Mouse (Mus musculus): ENCODE measurements at regions not wholly inside any gene's neighbourhood (a gene's known extent, or its start where the extent isn't known, plus 50 kb on each side); places are given as distances from the start of the nearest gene placed in this dataset.
A peak's percentile ranks its signal among the peaks of the same experiment; 100 is the strongest.

DNA sequence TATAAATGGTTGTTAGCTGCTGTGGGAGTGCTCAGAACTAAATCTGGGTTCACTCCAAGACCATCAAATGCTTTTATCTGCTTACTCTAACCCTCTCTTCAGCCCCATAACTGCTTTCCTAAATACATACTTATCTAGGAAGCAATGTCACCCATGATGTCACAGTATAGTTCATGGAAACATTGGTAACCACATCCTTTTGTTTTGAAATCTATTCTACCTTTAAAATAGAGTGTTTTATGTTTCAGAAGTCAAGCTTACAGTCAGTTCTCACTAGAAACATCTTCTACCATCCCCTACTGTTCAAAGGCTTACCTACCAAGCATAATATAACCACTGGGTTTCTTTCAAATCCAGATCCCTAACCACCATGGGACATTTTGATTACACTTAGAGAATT lies 436.4 kb upstream of the Intu start:
- H3K4me1 ChIP-seq, result peaks cover 7% of the 10 kb centered on the region; the same call in 1 of the 2 replicates
- no peak for DNase-seq (ENCODE audit: low spot score)
- H3K27me3 ChIP-seq (replicated peaks; ENCODE audit: low read depth, poor library complexity, severe bottlenecking), result no peaks in the 10 kb centered on the region
- peaks cover 5% of the 10 kb centered on the region; the same call in 1 of the 2 replicates for H3K9me3 ChIP-seq
- no peak overlapping the region for H3K27ac ChIP-seq (replicated peaks)
- H3K4me3 ChIP-seq, result no peak overlapping the region
- no peaks in the 10 kb centered on the region for H3K36me3 ChIP-seq (replicated peaks)

DNA sequence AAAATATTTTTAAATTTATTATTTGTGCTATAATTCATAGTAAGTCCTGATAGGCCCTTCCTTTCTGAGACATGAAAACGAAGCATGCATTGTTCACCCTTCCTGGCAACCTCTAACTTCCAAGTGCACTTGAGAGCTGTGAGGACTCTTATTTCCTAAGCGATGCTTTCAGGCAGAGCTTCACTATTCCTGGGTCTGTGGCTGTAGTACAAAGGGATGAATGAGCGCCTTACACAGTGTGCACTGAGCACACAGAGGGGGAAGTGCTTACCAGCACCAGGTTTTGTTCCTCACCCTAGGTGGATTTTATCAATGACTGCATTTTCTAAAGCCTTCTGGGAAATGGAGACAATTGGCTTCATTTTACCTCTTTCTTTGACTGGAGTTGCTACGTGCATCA lies 428.4 kb upstream of the Intu start:
- peak overlapping the region; percentile 66 for H3K27ac ChIP-seq (replicated peaks)
- H3K9me3 ChIP-seq, result peaks cover 5% of the 10 kb centered on the region; the same call in 1 of the 2 replicates
- H3K4me3 ChIP-seq, result no peak overlapping the region
- peak; percentile 25 for DNase-seq (ENCODE audit: low spot score)
- no peaks in the 10 kb centered on the region for H3K27me3 ChIP-seq (replicated peaks; ENCODE audit: low read depth, poor library complexity, severe bottlenecking)
- 48% methylated on average over 4 of the region's 4 CpGs for WGBS
- no peaks in the 10 kb centered on the region for H3K36me3 ChIP-seq (replicated peaks)
- peaks cover 10% of the 10 kb centered on the region for H3K4me1 ChIP-seq

DNA sequence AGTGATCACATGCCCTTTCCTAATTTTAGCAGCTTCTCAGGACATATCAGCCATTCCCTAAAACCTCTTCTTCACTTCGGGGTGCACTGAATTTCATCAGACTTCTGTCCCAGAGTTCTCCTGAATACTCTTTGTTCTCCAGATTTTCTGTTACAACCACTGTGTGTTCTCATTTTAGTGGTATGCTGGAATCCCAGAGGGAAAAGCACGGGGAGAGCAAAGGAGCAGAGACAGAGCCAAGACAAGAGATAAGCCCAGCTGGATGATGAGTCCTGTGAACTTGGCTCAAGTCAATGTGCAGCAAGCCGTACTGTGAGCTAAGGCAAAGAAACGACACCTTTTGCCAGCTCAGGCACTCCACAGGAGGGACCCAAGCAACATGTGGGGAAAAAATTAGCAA lies 416.3 kb upstream of the Intu start:
- H3K27ac ChIP-seq (replicated peaks), result no peak overlapping the region
- H3K9me3 ChIP-seq, result no peaks in the 10 kb centered on the region
- no peaks in the 10 kb centered on the region for H3K27me3 ChIP-seq (replicated peaks; ENCODE audit: low read depth, poor library complexity, severe bottlenecking)
- H3K4me3 ChIP-seq, result no peak overlapping the region
- H3K4me1 ChIP-seq, result peaks cover 5% of the 10 kb centered on the region
- DNase-seq (ENCODE audit: low spot score), result no peak
- no peaks in the 10 kb centered on the region for H3K36me3 ChIP-seq (replicated peaks)
- WGBS, result 71% methylated on average over 4 of the region's 4 CpGs

DNA sequence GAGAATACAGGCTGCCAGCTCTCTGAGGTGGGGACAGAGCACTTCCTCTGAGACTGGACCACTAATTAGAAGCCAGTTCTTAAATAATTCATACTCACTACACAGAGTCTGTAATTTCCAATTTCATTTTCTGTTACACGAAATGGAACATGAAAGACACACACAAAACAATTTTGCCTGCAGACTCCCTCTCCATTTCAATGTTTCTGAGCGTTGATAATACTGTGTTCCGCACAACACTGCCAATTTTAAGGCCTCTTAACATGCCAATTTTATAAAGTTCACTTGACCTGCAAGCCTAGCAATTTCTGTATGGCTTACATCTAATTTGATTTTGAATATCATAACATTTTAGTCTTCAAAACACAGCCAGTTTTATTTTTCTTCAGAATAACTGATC lies 412.5 kb upstream of the Intu start:
- H3K27me3 ChIP-seq (replicated peaks; ENCODE audit: low read depth, poor library complexity, severe bottlenecking), result peaks cover 11% of the 10 kb centered on the region; the same call in 1 of the 2 replicates
- H3K4me1 ChIP-seq, result peaks cover 16% of the 10 kb centered on the region
- 84% methylated on average over 3 of the region's 3 CpGs for WGBS
- H3K27ac ChIP-seq (replicated peaks), result no peak overlapping the region
- no peaks in the 10 kb centered on the region for H3K9me3 ChIP-seq
- no peaks in the 10 kb centered on the region for H3K36me3 ChIP-seq (replicated peaks)
- H3K4me3 ChIP-seq, result no peak overlapping the region
- no peak for DNase-seq (ENCODE audit: low spot score)

DNA sequence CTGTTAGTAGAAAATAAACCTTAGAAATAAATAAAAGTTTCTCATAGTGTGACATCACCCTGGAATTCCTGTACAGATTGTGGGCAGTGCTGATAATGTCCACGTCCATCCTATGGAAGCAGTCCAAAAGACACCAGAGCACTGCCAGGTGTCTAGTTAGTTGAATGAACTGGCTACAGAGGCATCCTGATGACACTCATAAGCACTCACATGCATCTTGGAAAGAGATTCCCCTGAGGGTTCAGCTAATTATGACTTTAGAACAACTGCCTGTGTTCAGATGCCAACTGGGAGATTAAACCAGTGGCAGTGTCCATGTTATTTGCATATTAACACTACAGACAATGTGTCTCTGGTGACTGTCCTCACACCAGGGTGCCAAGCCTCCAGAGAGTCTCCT lies 411.6 kb upstream of the Intu start:
- Histone ChIP-seq H3K36me3 (replicated peaks) (no peaks in the 10 kb centered on the region), H3K4me3 (no peak overlapping the region), H3K27me3 (replicated peaks; ENCODE audit: low read depth, poor library complexity, severe bottlenecking) (peaks cover 11% of the 10 kb centered on the region; the same call in 1 of the 2 replicates), H3K4me1 (peaks cover 24% of the 10 kb centered on the region), H3K27ac (replicated peaks) (peak overlapping the region; percentile 7; the same call in 1 of the 2 replicates), H3K9me3 (no peaks in the 10 kb centered on the region)
- no peak for DNase-seq (ENCODE audit: low spot score)
- 53% methylated on average over 1 of the region's 1 CpGs for WGBS

DNA sequence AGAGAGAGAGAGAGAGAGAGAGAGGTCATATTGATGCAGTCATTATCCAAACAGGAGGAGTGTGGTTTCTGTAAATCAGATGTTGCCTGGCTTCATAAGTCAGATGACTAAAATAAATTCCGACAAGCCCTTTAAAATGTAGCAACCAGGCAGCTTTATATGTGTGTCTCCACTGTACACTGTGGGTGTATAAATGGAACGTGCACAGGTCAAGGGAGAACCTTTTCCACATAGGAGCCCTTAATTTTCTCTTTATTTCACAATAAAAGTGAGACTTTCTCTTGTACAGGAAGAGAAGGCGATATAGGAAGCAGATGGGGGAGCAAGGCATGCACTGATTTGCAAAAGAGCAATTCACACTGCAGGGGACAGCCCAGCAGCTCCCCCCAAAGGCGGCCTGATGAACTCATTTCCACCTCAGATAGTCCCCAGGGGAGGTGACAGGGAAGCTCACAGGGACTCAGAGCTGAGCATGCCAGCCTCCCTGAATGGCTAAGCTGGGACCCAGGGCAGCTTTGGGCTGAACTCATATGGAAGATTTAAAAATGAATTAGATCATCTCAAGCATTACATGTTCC lies 410.7 kb upstream of the Intu start:
- Histone ChIP-seq H3K27me3 (replicated peaks; ENCODE audit: low read depth, poor library complexity, severe bottlenecking) (peaks cover 11% of the 10 kb centered on the region; the same call in 1 of the 2 replicates), H3K27ac (replicated peaks) (peak overlapping the region; percentile 7), H3K36me3 (replicated peaks) (no peaks in the 10 kb centered on the region), H3K4me3 (no peak overlapping the region), H3K9me3 (no peaks in the 10 kb centered on the region), H3K4me1 (peaks cover 29% of the 10 kb centered on the region)
- DNase-seq (ENCODE audit: low spot score), result peak; percentile 68
- 26% methylated on average over 4 of the region's 4 CpGs for WGBS

DNA sequence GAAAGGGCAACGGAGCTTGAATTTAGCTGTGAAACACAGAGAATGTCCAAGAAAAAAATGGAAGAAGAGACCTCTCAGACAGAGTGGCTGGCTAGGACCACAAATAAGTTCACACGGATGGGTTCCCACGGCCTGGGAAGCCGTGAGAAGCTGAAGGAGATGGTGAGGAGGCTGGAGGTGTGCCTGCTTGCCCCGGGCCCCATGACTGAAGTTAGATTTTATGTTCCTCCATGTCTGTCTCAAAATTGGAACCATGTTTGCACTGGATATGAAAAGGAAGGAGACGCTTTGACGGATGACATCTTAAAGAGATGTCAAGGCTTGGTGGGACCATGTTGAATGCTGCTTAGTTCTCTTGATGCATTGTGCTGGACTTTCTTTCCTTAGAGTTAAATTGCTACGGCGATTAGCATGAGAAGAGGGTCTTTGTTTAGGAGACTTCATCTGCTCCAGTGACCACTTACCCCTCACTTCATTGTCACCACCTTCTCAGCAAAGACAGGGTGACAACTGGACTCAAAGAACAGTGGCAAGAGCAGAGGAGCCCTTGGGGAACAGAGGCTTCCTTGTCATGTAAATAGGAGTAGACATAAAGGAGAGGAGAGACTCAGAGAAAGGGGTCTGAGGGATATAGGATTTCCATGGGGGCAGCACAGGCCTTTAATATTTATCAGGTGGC lies 407.4 kb upstream of the Intu start:
- no peak for DNase-seq (ENCODE audit: low spot score)
- Histone ChIP-seq H3K4me3 (no peak overlapping the region), H3K27me3 (replicated peaks; ENCODE audit: low read depth, poor library complexity, severe bottlenecking) (peaks cover 11% of the 10 kb centered on the region; the same call in 1 of the 2 replicates), H3K9me3 (no peaks in the 10 kb centered on the region), H3K36me3 (replicated peaks) (no peaks in the 10 kb centered on the region), H3K4me1 (peaks cover 29% of the 10 kb centered on the region), H3K27ac (replicated peaks) (no peak overlapping the region)
- WGBS, result 75% methylated on average over 9 of the region's 9 CpGs

DNA sequence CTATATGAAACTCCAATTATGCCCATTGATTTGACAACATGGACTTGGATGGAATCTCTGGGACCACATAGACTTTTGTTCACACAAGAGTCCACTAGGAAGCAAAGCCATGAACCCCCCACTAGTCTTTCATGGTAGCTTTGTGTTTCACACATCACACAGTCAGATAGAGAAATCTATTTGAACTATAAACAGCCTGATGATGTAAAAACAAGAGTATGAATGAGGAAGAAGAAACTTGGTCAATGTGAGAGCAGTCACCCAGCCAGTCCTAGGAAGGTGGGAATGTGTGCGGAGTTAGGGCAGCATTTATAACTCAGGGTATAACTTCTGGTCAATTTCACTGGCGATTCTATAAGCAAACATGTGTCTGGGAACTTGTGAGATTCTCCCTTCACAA lies 404.2 kb upstream of the Intu start:
- no peak for DNase-seq (ENCODE audit: low spot score)
- Histone ChIP-seq H3K27me3 (replicated peaks; ENCODE audit: low read depth, poor library complexity, severe bottlenecking) (peaks cover 8% of the 10 kb centered on the region; the same call in 1 of the 2 replicates), H3K27ac (replicated peaks) (no peak overlapping the region), H3K36me3 (replicated peaks) (no peaks in the 10 kb centered on the region), H3K4me3 (no peak overlapping the region), H3K9me3 (no peaks in the 10 kb centered on the region), H3K4me1 (peaks cover 16% of the 10 kb centered on the region; the same call in 1 of the 2 replicates)
- WGBS, result 92% methylated on average over 2 of the region's 2 CpGs

DNA sequence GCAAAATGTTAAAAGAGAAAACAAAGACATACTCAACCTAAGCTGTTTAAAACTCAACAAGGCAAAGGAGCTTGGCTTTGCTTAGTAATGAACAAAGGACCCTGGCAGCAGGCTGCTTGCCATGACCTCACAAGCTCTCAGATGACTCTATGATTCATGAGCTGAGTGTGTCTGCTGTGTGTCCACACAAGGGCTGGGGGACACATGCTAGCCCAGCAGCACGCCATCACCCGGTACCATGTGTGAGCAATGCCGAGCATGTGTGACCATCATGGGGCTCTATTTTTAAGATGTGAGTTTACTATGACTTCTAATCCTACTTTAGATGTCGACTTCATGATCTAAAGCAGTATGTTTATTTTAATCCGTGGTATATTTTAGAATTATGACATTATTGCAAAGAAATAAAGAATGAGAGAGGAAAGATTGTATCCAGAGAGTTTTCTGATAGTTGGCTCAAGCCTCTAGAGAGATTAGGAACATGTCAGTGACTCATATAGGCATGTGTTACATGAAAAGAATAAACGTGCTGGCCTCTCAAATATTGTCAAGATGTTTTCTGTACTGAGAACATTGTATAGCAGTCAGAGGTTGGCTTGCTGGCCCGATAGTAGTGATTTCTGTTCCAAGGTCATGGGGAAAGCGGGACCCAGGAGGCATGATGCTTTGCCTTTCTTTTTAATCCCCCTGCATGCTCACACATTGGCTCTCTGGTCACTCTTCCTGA lies 400.1 kb upstream of the Intu start:
- DNase-seq (ENCODE audit: low spot score), result no peak
- Histone ChIP-seq H3K27me3 (replicated peaks; ENCODE audit: low read depth, poor library complexity, severe bottlenecking) (no peaks in the 10 kb centered on the region), H3K36me3 (replicated peaks) (no peaks in the 10 kb centered on the region), H3K4me3 (no peak overlapping the region), H3K4me1 (no peaks in the 10 kb centered on the region), H3K27ac (replicated peaks) (no peak overlapping the region), H3K9me3 (no peaks in the 10 kb centered on the region)
- WGBS, result 90% methylated on average over 8 of the region's 8 CpGs

DNA sequence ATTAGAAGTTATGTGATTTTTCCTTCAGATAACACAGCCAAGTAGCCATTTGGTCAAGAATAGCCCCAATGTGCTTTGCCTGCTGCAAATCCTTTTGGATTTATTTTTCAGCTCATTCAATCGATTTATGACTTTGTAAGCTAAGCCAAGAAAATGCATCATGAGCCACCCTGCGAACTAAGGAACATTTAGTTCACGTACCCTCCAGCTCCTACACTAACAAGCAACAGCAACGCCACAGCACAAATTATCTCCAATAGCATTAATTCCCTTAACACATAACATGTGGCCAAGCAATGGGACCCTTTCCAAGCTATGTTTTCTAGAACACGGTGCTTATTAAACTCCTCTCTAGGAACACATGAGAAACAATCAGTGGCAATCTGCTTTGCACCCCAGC lies 392.4 kb upstream of the Intu start:
- WGBS, result 64% methylated on average over 5 of the region's 5 CpGs
- H3K27ac ChIP-seq (replicated peaks), result no peak overlapping the region
- DNase-seq (ENCODE audit: low spot score), result no peak

DNA sequence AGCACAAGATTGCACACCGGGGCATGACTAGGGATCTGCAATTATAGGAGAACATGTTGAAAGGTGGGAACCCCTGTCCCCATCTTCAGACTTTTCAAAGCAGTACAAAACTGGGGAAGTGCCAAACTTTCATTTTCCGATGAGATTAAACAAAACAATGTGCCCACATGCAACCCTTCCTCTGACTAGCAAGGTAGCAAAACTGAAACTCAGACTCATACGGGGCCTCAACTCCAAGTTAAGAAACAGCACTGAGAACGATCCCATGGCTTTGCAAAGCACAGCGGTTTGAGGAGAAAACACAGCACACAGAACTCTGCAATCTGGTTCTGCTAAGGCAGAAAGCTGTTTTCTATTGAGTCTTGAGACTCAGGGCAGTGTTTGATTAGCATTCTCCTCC lies 388.9 kb upstream of the Intu start:
- no peaks in the 10 kb centered on the region for H3K36me3 ChIP-seq (replicated peaks)

More for the DNA sequence above, 392.4 kb upstream of the Intu start:
- Histone ChIP-seq H3K27me3 (replicated peaks; ENCODE audit: low read depth, poor library complexity, severe bottlenecking) (no peaks in the 10 kb centered on the region), H3K36me3 (replicated peaks) (no peaks in the 10 kb centered on the region), H3K4me1 (peaks cover 4% of the 10 kb centered on the region; the same call in 1 of the 2 replicates), H3K4me3 (no peak overlapping the region), H3K9me3 (no peaks in the 10 kb centered on the region)

DNA sequence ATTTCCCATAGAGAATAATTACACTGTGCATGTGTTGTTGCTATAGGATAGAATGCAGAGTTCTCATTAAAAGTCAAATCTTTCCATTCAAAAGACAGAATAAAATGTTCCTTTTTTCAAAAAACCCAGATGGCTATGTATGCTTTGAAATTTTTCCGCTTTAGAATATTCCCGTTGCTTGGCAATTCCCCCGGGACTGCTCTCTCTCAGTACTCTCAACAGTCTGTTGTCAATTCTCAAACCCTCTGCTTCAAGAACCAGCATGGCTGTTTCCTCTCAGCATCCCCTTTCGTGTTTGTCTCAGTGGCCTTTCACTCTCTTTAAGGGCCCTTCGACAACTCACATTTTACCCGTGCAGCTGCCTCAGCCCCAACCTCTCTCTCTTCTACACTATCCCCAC lies 372.5 kb upstream of the Intu start:
- no peak overlapping the region for H3K4me3 ChIP-seq
- no peaks in the 10 kb centered on the region for H3K36me3 ChIP-seq (replicated peaks)
- peaks cover 12% of the 10 kb centered on the region; the same call in 1 of the 2 replicates for H3K4me1 ChIP-seq
- no peak overlapping the region for H3K27ac ChIP-seq (replicated peaks)
- H3K9me3 ChIP-seq, result no peaks in the 10 kb centered on the region
- DNase-seq (ENCODE audit: low spot score), result no peak
- H3K27me3 ChIP-seq (replicated peaks; ENCODE audit: low read depth, poor library complexity, severe bottlenecking), result no peaks in the 10 kb centered on the region
- WGBS, result 73% methylated on average over 6 of the region's 6 CpGs

More for the DNA sequence above, 388.9 kb upstream of the Intu start:
- 87% methylated on average over 5 of the region's 5 CpGs for WGBS
- H3K4me1 ChIP-seq, result peaks cover 4% of the 10 kb centered on the region; the same call in 1 of the 2 replicates
- no peak overlapping the region for H3K27ac ChIP-seq (replicated peaks)
- no peaks in the 10 kb centered on the region for H3K9me3 ChIP-seq
- no peaks in the 10 kb centered on the region for H3K27me3 ChIP-seq (replicated peaks; ENCODE audit: low read depth, poor library complexity, severe bottlenecking)
- H3K4me3 ChIP-seq, result no peak overlapping the region
- DNase-seq (ENCODE audit: low spot score), result no peak

All from embryonic facial prominence, embryonic 10.5 days (tissue).